Mouse (Mus musculus) splenic B cell, adult 2 months (primary cell): Measurements from ENCODE around the gene Krtap12-1.
"Not testable (repeated sequence)": the region's sequence is repeated elsewhere in the genome, so short reads cannot be mapped to it uniquely, and the experiment has no call there.

Source experiments
- DNase-seq: peaks from one replicate; pipeline ENCODE4 v3.0.0-alpha.2; 2011; ENCODE audit warnings: low read depth, low spot score
- H3K27me3 ChIP-seq: 2 replicates; pipeline ENCODE4 v1.6.1; 2012; ENCODE audit warnings: mild to moderate bottlenecking, low read length, moderate library complexity, mixed read lengths; ENCODE audit not compliant: control insufficient read depth, poor library complexity, insufficient read depth, severe bottlenecking
- H3K36me3 ChIP-seq: 2 replicates; pipeline ENCODE4 v1.6.1; 2012; ENCODE audit warnings: mild to moderate bottlenecking, low read length, moderate library complexity, mixed read lengths; ENCODE audit not compliant: control insufficient read depth, poor library complexity, insufficient read depth, severe bottlenecking

The Krtap12-1 gene

GRCm38 (mm10) chr10:77720299-77720698 lies at the start of gene Krtap12-1:
Krtap12-1 (plus strand) TSS chr10:77720599.
- DNase-seq, H3K27me3 ChIP-seq, H3K36me3 ChIP-seq: not testable (repeated sequence)

- Histone ChIP-seq H3K27me3 (no peaks in the 10 kb centered on the region), H3K36me3 (no peaks in the 10 kb centered on the region)
- DNase-seq, result no peak
These were observed 49.7 kb upstream of the Krtap12-1 start for GRCm38 (mm10) chr10:77670710-77671109.

GRCm38 (mm10) chr10:77671519-77671918 lies 48.9 kb upstream of the Krtap12-1 start:
- H3K36me3 ChIP-seq, result no peaks in the 10 kb centered on the region
- H3K27me3 ChIP-seq, result peaks cover 2% of the 10 kb centered on the region; the same call in 1 of the 2 replicates
- no peak for DNase-seq

GRCm38 (mm10) chr10:77673765-77674164 lies 46.6 kb upstream of the Krtap12-1 start:
- H3K36me3 ChIP-seq, result no peaks in the 10 kb centered on the region
- H3K27me3 ChIP-seq, result peaks cover 2% of the 10 kb centered on the region; the same call in 1 of the 2 replicates
- peak; percentile 83 for DNase-seq

- no peaks in the 10 kb centered on the region for H3K36me3 ChIP-seq
- H3K27me3 ChIP-seq, result peaks cover 2% of the 10 kb centered on the region; the same call in 1 of the 2 replicates
- peak; percentile 40 for DNase-seq
These were observed 42.8 kb upstream of the Krtap12-1 start for GRCm38 (mm10) chr10:77677562-77677961.

GRCm38 (mm10) chr10:77682994-77683393 lies 37.4 kb upstream of the Krtap12-1 start:
- DNase-seq, result no peak
- Histone ChIP-seq H3K27me3 (no peaks in the 10 kb centered on the region), H3K36me3 (no peaks in the 10 kb centered on the region)

- Histone ChIP-seq H3K27me3 (no peaks in the 10 kb centered on the region), H3K36me3 (no peaks in the 10 kb centered on the region)
- DNase-seq, result no peak
These were observed 36.2 kb upstream of the Krtap12-1 start for GRCm38 (mm10) chr10:77684181-77684580.

- no peaks in the 10 kb centered on the region for H3K36me3 ChIP-seq
- H3K27me3 ChIP-seq, result no peaks in the 10 kb centered on the region
- no peak for DNase-seq
These were observed 34.3 kb upstream of the Krtap12-1 start, which contains the start of gene Tspear for GRCm38 (mm10) chr10:77685895-77686664. Tspear (plus strand) TSS chr10:77686569.

GRCm38 (mm10) chr10:77687021-77687420 lies 33.4 kb upstream of the Krtap12-1 start:
- no peak for DNase-seq
- H3K36me3 ChIP-seq, result no peaks in the 10 kb centered on the region
- no peaks in the 10 kb centered on the region for H3K27me3 ChIP-seq

GRCm38 (mm10) chr10:77690356-77690807 lies 30.0 kb upstream of the Krtap12-1 start, which contains the start of gene Gm19402:
Gm19402 (minus strand) TSS chr10:77690757.
- not testable (repeated sequence) for H3K36me3 ChIP-seq

GRCm38 (mm10) chr10:77697133-77697532 lies 23.3 kb upstream of the Krtap12-1 start, which contains the start of gene Gm9508:
Gm9508 (minus strand) TSS chr10:77697233.
- Histone ChIP-seq H3K27me3 (no peaks in the 10 kb centered on the region), H3K36me3 (no peaks in the 10 kb centered on the region)
- DNase-seq, result no peak

More at GRCm38 (mm10) chr10:77690356-77690807, 30.0 kb upstream of the Krtap12-1 start, which contains the start of gene Gm19402:
- H3K27me3 ChIP-seq, DNase-seq: not testable (repeated sequence)

GRCm38 (mm10) chr10:77706326-77706725 lies 14.1 kb upstream of the Krtap12-1 start, which contains the start of gene Gm10272:
Gm10272 (plus strand) TSS chr10:77706626.
- no peak for DNase-seq
- Histone ChIP-seq H3K36me3 (no peaks in the 10 kb centered on the region), H3K27me3 (no peaks in the 10 kb centered on the region)

GRCm38 (mm10) chr10:77709831-77710230 lies 10.6 kb upstream of the Krtap12-1 start:
- Histone ChIP-seq H3K27me3 (no peaks in the 10 kb centered on the region), H3K36me3 (no peaks in the 10 kb centered on the region)
- no peak for DNase-seq

GRCm38 (mm10) chr10:77711157-77711556 lies 9.2 kb upstream of the Krtap12-1 start, which contains the start of gene Gm10024:
Gm10024 (plus strand) TSS chr10:77711457.
- not testable (repeated sequence) for H3K36me3 ChIP-seq, DNase-seq, H3K27me3 ChIP-seq

- H3K27me3 ChIP-seq, result no peaks in the 10 kb centered on the region
- H3K36me3 ChIP-seq, result no peaks in the 10 kb centered on the region
- DNase-seq, result no peak
These were observed 6.7 kb upstream of the Krtap12-1 start for GRCm38 (mm10) chr10:77713734-77714133.
